Mouse (Mus musculus): ENCODE measurements around the gene Bcl2l2. TPM values are rescaled to one million over a fixed set of nuclear protein-coding genes. Genes with fewer than 3 reads are reported as not detected.

Bcl2l2 gene
- polyA plus RNA-seq, 1 experiment from 2014 or later = 2.3 TPM

DNA sequence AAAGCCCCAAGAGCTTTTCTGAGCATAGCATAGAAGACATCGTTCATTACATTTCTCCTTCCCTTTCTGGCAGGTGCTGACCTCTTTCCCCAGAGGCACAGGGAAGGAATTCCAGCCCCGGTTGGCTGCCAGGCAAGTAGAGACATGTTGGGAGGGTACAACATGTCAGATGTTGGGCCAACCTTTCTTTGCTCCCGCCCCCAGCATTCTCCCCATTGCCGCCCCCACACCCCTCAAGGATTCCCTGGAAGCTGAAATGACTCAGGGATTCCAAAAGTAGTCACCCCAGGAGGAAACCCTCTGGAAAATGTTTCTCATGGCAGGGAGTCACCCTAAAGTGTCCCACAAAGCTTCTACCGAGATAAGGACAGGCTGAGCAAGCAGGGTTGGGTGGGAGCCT, 46.6 kb downstream of the Bcl2l2 start:
- Histone ChIP-seq H3K4me1 (peaks cover 62% of the 10 kb centered on the region), H3K36me3 (replicated peaks) (no peaks in the 10 kb centered on the region), H3K4me3 (no peak overlapping the region), H3K27me3 (replicated peaks; ENCODE audit: low read depth, poor library complexity, severe bottlenecking) (peaks cover 11% of the 10 kb centered on the region), H3K9me3 (no peaks in the 10 kb centered on the region), H3K27ac (replicated peaks) (0 out of 2 replicates have a peak overlapping the region, but pooled peaks have one; percentile 44)
- 76% methylated on average over 5 of the region's 5 CpGs for WGBS
- DNase-seq (ENCODE audit: low spot score) = no peak

DNA sequence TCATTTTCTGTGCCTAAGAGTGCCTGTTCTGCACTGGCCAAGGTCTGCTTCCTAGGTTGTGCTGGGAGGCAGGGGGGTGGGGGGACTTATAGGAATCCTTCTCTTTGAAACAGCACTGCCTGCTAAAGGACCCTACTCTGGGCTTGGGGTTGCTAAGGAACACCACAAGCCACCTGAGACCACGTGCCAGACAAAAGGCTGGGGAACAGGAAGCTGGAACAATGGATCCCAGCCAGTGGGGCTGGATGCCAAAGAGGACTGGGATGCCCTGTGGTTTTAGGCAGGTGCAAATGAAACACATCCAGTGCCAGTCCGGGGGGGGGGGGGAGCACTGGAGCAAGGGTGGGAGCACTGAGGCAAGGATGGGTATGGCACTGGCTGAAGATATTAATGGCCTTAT, 47.3 kb downstream of the Bcl2l2 start:
- Histone ChIP-seq H3K9me3 (no peaks in the 10 kb centered on the region), H3K27ac (replicated peaks) (peak overlapping the region; percentile 44; the same call in 1 of the 2 replicates), H3K27me3 (replicated peaks; ENCODE audit: low read depth, poor library complexity, severe bottlenecking) (peaks cover 11% of the 10 kb centered on the region), H3K4me1 (peaks cover 60% of the 10 kb centered on the region), H3K36me3 (replicated peaks) (no peaks in the 10 kb centered on the region), H3K4me3 (no peak overlapping the region)
- no peak for DNase-seq (ENCODE audit: low spot score)
- WGBS = 30% methylated on average over 2 of the region's 2 CpGs

DNA sequence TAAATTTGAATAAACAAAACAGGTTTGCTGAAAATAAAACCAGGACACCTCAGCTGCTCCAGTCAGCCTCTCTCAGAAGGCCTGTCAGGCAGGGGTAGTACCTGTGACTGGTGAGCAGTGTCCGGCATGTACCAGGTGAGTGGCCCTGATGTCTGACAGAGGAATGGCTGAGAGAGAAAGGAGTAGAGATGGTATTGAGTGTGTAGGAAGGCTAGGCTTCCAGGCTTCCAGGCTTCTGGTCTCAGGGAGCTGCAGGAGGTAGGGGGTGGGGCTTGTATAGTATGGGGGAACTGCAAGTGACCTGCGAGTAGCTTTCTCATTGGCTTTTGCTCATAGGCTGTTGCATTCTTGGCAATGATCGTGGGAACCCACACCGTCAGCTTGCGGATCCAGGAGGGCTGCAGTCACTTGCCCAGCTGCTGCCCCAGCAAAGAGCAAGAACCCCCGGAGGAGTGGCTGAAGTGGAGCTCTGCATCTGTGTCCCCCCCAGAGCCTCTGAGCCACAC, 49.5 kb downstream of the Bcl2l2 start, which contains the start of gene Il25:
Gene Il25 (plus strand): TSS at position 51 of the 506 bp plus-strand sequence.
- H3K4me1 ChIP-seq = peaks cover 51% of the 10 kb centered on the region
- no peaks in the 10 kb centered on the region for H3K36me3 ChIP-seq (replicated peaks)
- no peaks in the 10 kb centered on the region for H3K9me3 ChIP-seq
- H3K27me3 ChIP-seq (replicated peaks; ENCODE audit: low read depth, poor library complexity, severe bottlenecking) = peaks cover 11% of the 10 kb centered on the region
- H3K27ac ChIP-seq (replicated peaks) = peak within 1 kb of the TSS; percentile 49; the same call in 1 of the 2 replicates
- peak; percentile 20 for DNase-seq (ENCODE audit: low spot score)
- H3K4me3 ChIP-seq = no peak within 1 kb of the TSS
- 35% methylated on average over 6 of the region's 6 CpGs for WGBS

DNA sequence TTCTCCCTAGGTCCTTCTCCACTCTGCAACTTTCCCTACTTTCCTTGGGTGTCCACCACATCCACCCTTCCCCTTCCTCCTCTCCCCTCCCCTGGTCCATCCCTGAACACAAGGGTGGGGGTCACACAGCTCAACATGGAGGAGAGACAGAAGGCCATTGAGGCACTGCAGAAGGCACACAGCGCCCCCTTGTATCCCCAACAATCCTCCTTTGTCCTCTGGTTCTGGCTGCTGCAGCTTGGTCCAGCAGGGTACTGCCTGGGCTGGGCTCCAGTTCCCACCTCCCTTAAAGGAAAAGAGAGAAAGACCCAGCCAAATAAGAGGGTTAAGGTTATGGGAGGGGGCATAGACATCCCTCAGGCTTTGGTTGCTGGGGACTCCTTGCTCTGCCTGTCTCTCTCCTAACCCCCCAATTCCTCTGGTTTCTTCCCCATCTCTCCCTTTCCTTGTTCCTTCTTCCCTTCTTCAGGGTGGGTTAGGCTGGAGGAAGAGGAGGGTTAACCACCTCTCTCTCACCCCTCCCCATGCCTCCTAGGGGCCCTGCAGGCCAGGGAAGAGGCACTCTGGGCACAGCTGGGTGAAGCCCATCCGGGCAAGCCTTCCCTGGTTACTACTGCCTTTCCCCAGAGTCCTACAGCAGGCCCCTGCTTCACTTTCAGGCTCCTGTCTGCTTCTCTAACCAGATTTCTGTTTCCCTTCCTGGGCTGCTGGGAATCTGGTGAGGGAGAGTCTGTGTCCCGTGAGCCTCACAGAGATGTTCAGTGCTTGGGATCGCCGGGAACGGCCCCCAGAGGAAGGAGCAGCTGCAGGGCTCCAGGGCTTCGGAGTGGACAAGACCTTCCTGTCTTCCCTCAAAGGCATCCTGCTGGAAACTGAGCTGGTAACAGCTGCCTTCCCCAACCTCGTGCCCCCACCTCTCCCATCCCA, 53.0 kb downstream of the Bcl2l2 start, which contains the start of gene Cmtm5:
Gene Cmtm5 (plus strand): TSS at position 358 of the 927 bp plus-strand sequence.
- H3K4me3 ChIP-seq = peak within 1 kb of the TSS; percentile 26; the same call in 1 of the 2 replicates
- peaks cover 38% of the 10 kb centered on the region for H3K4me1 ChIP-seq
- WGBS = 21% methylated on average over 8 of the region's 8 CpGs
- peak within 1 kb of the TSS; percentile 84 for H3K27ac ChIP-seq (replicated peaks)
- DNase-seq (ENCODE audit: low spot score) = peak; percentile 38
- H3K36me3 ChIP-seq (replicated peaks) = no peaks in the 10 kb centered on the region
- no peaks in the 10 kb centered on the region for H3K27me3 ChIP-seq (replicated peaks; ENCODE audit: low read depth, poor library complexity, severe bottlenecking)
- H3K9me3 ChIP-seq = no peaks in the 10 kb centered on the region

DNA sequence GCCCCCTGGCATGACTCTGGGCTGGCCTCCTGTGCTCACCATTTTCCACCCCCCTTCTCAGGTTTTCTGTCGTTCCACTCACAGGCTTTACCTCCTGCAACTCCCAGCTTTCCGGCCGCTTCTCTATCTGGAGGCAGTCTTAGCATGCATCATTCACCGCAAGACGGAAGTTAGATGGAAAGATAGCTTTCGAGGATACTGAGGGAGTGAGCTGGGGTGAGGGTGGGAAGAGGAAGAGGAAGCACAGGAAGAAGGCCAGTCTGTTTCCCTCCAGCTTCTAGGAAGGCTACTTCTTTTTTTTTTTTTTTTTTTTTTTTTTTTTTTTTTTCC, 53.6 kb downstream of the Bcl2l2 start:
- DNase-seq (ENCODE audit: low spot score) = no peak
- 42% methylated on average over 6 of the region's 6 CpGs for WGBS

DNA sequence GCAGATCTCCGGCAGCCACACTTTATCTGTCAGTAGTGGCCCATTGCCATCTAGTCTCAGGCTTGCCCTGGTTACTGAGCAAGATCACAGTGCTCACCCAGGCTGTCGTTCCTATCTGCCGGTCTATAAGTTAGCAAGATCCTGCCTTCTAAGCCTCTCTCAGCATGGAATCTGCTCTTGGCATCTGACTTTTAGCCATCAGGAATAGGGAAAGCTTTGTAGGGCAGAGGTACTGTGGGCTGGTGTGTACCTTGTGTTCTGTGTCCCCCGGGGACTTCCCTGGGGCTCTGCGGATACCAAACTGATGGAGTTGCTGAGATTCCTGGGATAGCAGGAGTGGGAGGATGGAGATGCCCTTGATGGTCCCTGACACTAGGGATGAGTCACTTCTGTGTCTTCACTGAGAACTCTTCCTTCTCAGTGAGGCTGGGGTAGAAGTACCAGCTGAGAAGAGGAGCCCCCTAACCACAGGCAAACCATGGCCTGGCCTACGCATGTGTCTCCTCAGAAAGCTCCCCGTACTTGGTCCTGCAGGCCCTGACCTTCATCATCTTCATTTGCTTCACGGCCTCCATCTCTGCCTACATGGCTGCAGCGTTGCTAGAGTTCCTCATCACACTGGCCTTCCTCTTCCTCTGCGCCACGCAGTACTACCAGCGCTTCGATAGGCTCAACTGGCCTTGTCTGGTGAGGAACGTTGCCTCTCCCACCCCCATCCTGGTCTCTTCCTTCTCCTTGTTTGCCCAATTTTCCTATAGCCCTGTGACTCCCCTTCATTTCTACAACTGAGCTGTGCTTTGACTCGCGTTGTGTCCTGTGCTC, 54.4 kb downstream of the Bcl2l2 start:
- WGBS = 90% methylated on average over 16 of the region's 16 CpGs

More for the DNA sequence above, 53.6 kb downstream of the Bcl2l2 start:
- no peaks in the 10 kb centered on the region for H3K9me3 ChIP-seq
- H3K27ac ChIP-seq (replicated peaks) = peak overlapping the region; percentile 84
- no peaks in the 10 kb centered on the region for H3K36me3 ChIP-seq (replicated peaks)
- peaks cover 34% of the 10 kb centered on the region for H3K4me1 ChIP-seq
- H3K4me3 ChIP-seq = peak overlapping the region; percentile 26; the same call in 1 of the 2 replicates
- H3K27me3 ChIP-seq (replicated peaks; ENCODE audit: low read depth, poor library complexity, severe bottlenecking) = no peaks in the 10 kb centered on the region

More for the DNA sequence above, 54.4 kb downstream of the Bcl2l2 start:
- H3K27ac ChIP-seq (replicated peaks) = no peak overlapping the region
- no peak overlapping the region for H3K4me3 ChIP-seq
- H3K27me3 ChIP-seq (replicated peaks; ENCODE audit: low read depth, poor library complexity, severe bottlenecking) = no peaks in the 10 kb centered on the region
- no peaks in the 10 kb centered on the region for H3K36me3 ChIP-seq (replicated peaks)
- no peak for DNase-seq (ENCODE audit: low spot score)
- H3K9me3 ChIP-seq = no peaks in the 10 kb centered on the region
- peaks cover 32% of the 10 kb centered on the region for H3K4me1 ChIP-seq

Other genes starting within 250 kb of the Bcl2l2 start
- gene Gm17606, start 242.4 kb upstream of the Bcl2l2 start, polyA plus RNA-seq (2016; fragmentation: Nextera tagmentation; extraction: Ambion mirVana) = not detected in 2 replicates
- gene Cdh24, start 242.0 kb upstream of the Bcl2l2 start, polyA plus RNA-seq (2016; fragmentation: Nextera tagmentation; extraction: Ambion mirVana) = 5.3 and 6.0 TPM in 2 replicates
- gene 1700123O20Rik, start 197.2 kb upstream of the Bcl2l2 start, polyA plus RNA-seq (2016; fragmentation: Nextera tagmentation; extraction: Ambion mirVana) = 115 and 116 TPM in 2 replicates
- 150 and 152 TPM in 2 replicates for gene Acin1, start 196.4 kb upstream of the Bcl2l2 start, polyA plus RNA-seq (2016; fragmentation: Nextera tagmentation; extraction: Ambion mirVana)
- gene Gm29776, start 184.5 kb upstream of the Bcl2l2 start, polyA plus RNA-seq (2016; fragmentation: Nextera tagmentation; extraction: Ambion mirVana) = 0.10 and 0.12 TPM in 2 replicates
- not detected in 2 replicates for gene Cebpe, start 171.2 kb upstream of the Bcl2l2 start, polyA plus RNA-seq (2016; fragmentation: Nextera tagmentation; extraction: Ambion mirVana)
- 1.3 and 1.6 TPM in 2 replicates for gene Slc7a8, start 101.4 kb upstream of the Bcl2l2 start, polyA plus RNA-seq (2016; fragmentation: Nextera tagmentation; extraction: Ambion mirVana)
- gene Rnf212b, start 69.2 kb upstream of the Bcl2l2 start, polyA plus RNA-seq (2016; fragmentation: Nextera tagmentation; extraction: Ambion mirVana) = not detected in 2 replicates
- 20.3 and 22.1 TPM in 2 replicates for gene Homez, start 12.4 kb upstream of the Bcl2l2 start, polyA plus RNA-seq (2016; fragmentation: Nextera tagmentation; extraction: Ambion mirVana)
- gene Ppp1r3e, start 5.8 kb upstream of the Bcl2l2 start, polyA plus RNA-seq (2016; fragmentation: Nextera tagmentation; extraction: Ambion mirVana) = 0.56 and 0.60 TPM in 2 replicates
- 0.14 and 0.25 TPM in 2 replicates for gene Gm20521, start 64 bp downstream of the Bcl2l2 start, polyA plus RNA-seq (2016; fragmentation: Nextera tagmentation; extraction: Ambion mirVana)
- gene Pabpn1, start 9.1 kb downstream of the Bcl2l2 start, polyA plus RNA-seq (2016; fragmentation: Nextera tagmentation; extraction: Ambion mirVana) = 173 TPM in 2 replicates
- 41.4 and 45.7 TPM in 2 replicates for gene Slc22a17, start 29.8 kb downstream of the Bcl2l2 start, polyA plus RNA-seq (2016; fragmentation: Nextera tagmentation; extraction: Ambion mirVana)
- gene Efs, start 42.7 kb downstream of the Bcl2l2 start, polyA plus RNA-seq (2016; fragmentation: Nextera tagmentation; extraction: Ambion mirVana) = 42.4 and 42.9 TPM in 2 replicates
- 0.14 TPM in 1 of 2 replicates, not detected in the other for gene Il25, start 49.3 kb downstream of the Bcl2l2 start, polyA plus RNA-seq (2016; fragmentation: Nextera tagmentation; extraction: Ambion mirVana)
- 2.2 and 2.7 TPM in 2 replicates for gene Cmtm5, start 52.9 kb downstream of the Bcl2l2 start, polyA plus RNA-seq (2016; fragmentation: Nextera tagmentation; extraction: Ambion mirVana)
- 0.26 and 2.0 TPM in 2 replicates for gene Myh6, start 83.5 kb downstream of the Bcl2l2 start, polyA plus RNA-seq (2016; fragmentation: Nextera tagmentation; extraction: Ambion mirVana)
- not detected in 2 replicates for gene Gm17428, start 93.6 kb downstream of the Bcl2l2 start, polyA plus RNA-seq (2016; fragmentation: Nextera tagmentation; extraction: Ambion mirVana)
- 1.9 and 8.4 TPM in 2 replicates for gene Myh7, start 111.2 kb downstream of the Bcl2l2 start, polyA plus RNA-seq (2016; fragmentation: Nextera tagmentation; extraction: Ambion mirVana)
- gene Ngdn, start 132.1 kb downstream of the Bcl2l2 start, polyA plus RNA-seq (2016; fragmentation: Nextera tagmentation; extraction: Ambion mirVana) = 91.1 and 94.2 TPM in 2 replicates
- gene Zfhx2, start 208.9 kb downstream of the Bcl2l2 start, polyA plus RNA-seq (2016; fragmentation: Nextera tagmentation; extraction: Ambion mirVana) = 6.1 and 6.8 TPM in 2 replicates
- gene Thtpa, start 211.4 kb downstream of the Bcl2l2 start, polyA plus RNA-seq (2016; fragmentation: Nextera tagmentation; extraction: Ambion mirVana) = 22.4 and 22.8 TPM in 2 replicates
- gene Ap1g2, start 223.2 kb downstream of the Bcl2l2 start, polyA plus RNA-seq (2016; fragmentation: Nextera tagmentation; extraction: Ambion mirVana) = 14.5 and 15.8 TPM in 2 replicates
- gene Jph4, start 233.6 kb downstream of the Bcl2l2 start, polyA plus RNA-seq (2016; fragmentation: Nextera tagmentation; extraction: Ambion mirVana) = 0.45 and 0.81 TPM in 2 replicates

All from embryonic facial prominence, embryonic 10.5 days (tissue).